Mouse (Mus musculus) C2C12 (cell line): ENCODE measurements around the gene 4930404N11Rik. TPM values are rescaled to one million over a fixed set of nuclear protein-coding genes. Genes with fewer than 3 reads are reported as not detected.

ENCODE experiments used
- H3K27me3 ChIP-seq: one replicate; pipeline ENCODE4 v1.6.1; 2011; ENCODE audit not compliant: control insufficient read depth, insufficient read depth, insufficient read length
- H3K36me3 ChIP-seq: one replicate; pipeline ENCODE4 v1.6.1; 2011; ENCODE audit not compliant: control insufficient read depth, insufficient read depth
- H3K4me3 ChIP-seq: one replicate; pipeline ENCODE4 v1.5.1; 2011; ENCODE audit warnings: mild to moderate bottlenecking, control low read depth; ENCODE audit not compliant: poor library complexity, insufficient read depth, severe bottlenecking
- H3K79me2 ChIP-seq: one replicate; pipeline ENCODE4 v1.6.1; 2011; ENCODE audit not compliant: control insufficient read depth, insufficient read depth
- H3K79me3 ChIP-seq: one replicate; pipeline ENCODE4 v1.6.1; 2011; ENCODE audit warnings: low read depth, control low read depth
- H3ac ChIP-seq: one replicate; pipeline ENCODE3; 2011; ENCODE audit warnings: low read depth; ENCODE audit not compliant: control insufficient read depth, insufficient read length
- CEBPB ChIP-seq: IDR thresholded peaks from one replicate; pipeline ENCODE4 v1.6.1; 2011; ENCODE audit warnings: low read depth, mild to moderate bottlenecking, control low read depth, moderate library complexity
- CTCF ChIP-seq: IDR thresholded peaks from one replicate; pipeline ENCODE4 v1.5.1; 2011; ENCODE audit not compliant: control insufficient read depth, insufficient read depth, insufficient read length
- FOSL1 ChIP-seq: IDR thresholded peaks from one replicate; pipeline ENCODE4 v1.8.0; 2011; ENCODE audit warnings: mild to moderate bottlenecking, low read length; ENCODE audit not compliant: poor library complexity, insufficient read depth, severe bottlenecking
- MAX ChIP-seq: IDR thresholded peaks from one replicate; pipeline ENCODE4 v1.6.1; 2011; ENCODE audit warnings: mild to moderate bottlenecking, control low read depth
- MYOD1 ChIP-seq: IDR thresholded peaks from one replicate; pipeline ENCODE4 v1.6.1; 2011; ENCODE audit warnings: low read depth; ENCODE audit not compliant: control insufficient read depth, insufficient read length
- MYOG ChIP-seq: IDR thresholded peaks from one replicate; pipeline ENCODE4 v1.6.1; 2011; ENCODE audit not compliant: control insufficient read depth, insufficient read length; ENCODE audit errors: extremely low read depth
- USF1 ChIP-seq: IDR thresholded peaks from one replicate; pipeline ENCODE4 v1.6.1; 2011; ENCODE audit warnings: low read depth, mild to moderate bottlenecking, control low read depth, moderate library complexity
- polyA plus RNA-seq: library from polyadenylated mRNA; unstranded; fragments of >200 nt; fragmentation: generic; extraction: Trizol; gene quantifications from one replicate; pipeline ENCODE4 v1.2.1, GENCODE M21; 2012; ENCODE audit warnings: missing spikeins

4930404N11Rik gene
- polyA plus RNA-seq, 1 experiment, result 0.51 TPM

GRCm38 (mm10) chr10:81407539-81408423 is 42.2 kb upstream of the 4930404N11Rik start:
- Histone ChIP-seq H3K79me2 (peaks cover 70% of the 10 kb centered on the region), H3K27me3 (no peaks in the 10 kb centered on the region), H3K4me3 (no peak overlapping the region), H3ac (peak overlapping the region; percentile 15), H3K36me3 (peaks cover 85% of the 10 kb centered on the region), H3K79me3 (peaks cover 25% of the 10 kb centered on the region)
- TF ChIP-seq FOSL1 (peak; percentile 39), MAX (peak; percentile 39), USF1 (peak; percentile 96), MYOG (no peak), CEBPB (no peak), MYOD1 (no peak)

- Histone ChIP-seq H3K36me3 (peaks cover 86% of the 10 kb centered on the region), H3K79me3 (peaks cover 25% of the 10 kb centered on the region), H3ac (peak overlapping the region; percentile 15), H3K4me3 (no peak overlapping the region), H3K79me2 (peaks cover 68% of the 10 kb centered on the region), H3K27me3 (no peaks in the 10 kb centered on the region)
- no peak for TF ChIP-seq USF1
- TF ChIP-seq FOSL1, result no peak
- TF ChIP-seq CTCF, result no peak
- TF ChIP-seq MYOD1, result no peak
These were observed 41.2 kb upstream of the 4930404N11Rik start for GRCm38 (mm10) chr10:81406504-81407440.

GRCm38 (mm10) chr10:81405588-81406201 is 40.1 kb upstream of the 4930404N11Rik start:
- Histone ChIP-seq H3K79me3 (peaks cover 21% of the 10 kb centered on the region), H3K36me3 (peaks cover 88% of the 10 kb centered on the region), H3ac (no peak overlapping the region), H3K79me2 (peaks cover 57% of the 10 kb centered on the region), H3K27me3 (no peaks in the 10 kb centered on the region), H3K4me3 (no peak overlapping the region)
- TF ChIP-seq USF1, result no peak
- TF ChIP-seq CEBPB, result no peak
- TF ChIP-seq MYOG, result no peak
- peak; percentile 67 for TF ChIP-seq CTCF
- TF ChIP-seq MYOD1, result no peak
- no peak for TF ChIP-seq FOSL1

- Histone ChIP-seq H3K27me3 (no peaks in the 10 kb centered on the region), H3K79me2 (peaks cover 48% of the 10 kb centered on the region), H3K79me3 (peaks cover 16% of the 10 kb centered on the region), H3K4me3 (no peak overlapping the region), H3K36me3 (peaks cover 88% of the 10 kb centered on the region), H3ac (no peak overlapping the region)
- no peak for TF ChIP-seq MAX
- no peak for TF ChIP-seq CEBPB
- no peak for TF ChIP-seq FOSL1
- TF ChIP-seq CTCF, result no peak
- TF ChIP-seq USF1, result no peak
- TF ChIP-seq MYOG, result no peak
- TF ChIP-seq MYOD1, result no peak
These were observed 39.1 kb upstream of the 4930404N11Rik start for GRCm38 (mm10) chr10:81404720-81405119.

- Histone ChIP-seq H3K27me3 (no peaks in the 10 kb centered on the region), H3K79me2 (peaks cover 43% of the 10 kb centered on the region), H3ac (no peak overlapping the region), H3K79me3 (peaks cover 20% of the 10 kb centered on the region), H3K4me3 (no peak overlapping the region), H3K36me3 (peaks cover 90% of the 10 kb centered on the region)
- TF ChIP-seq MYOG (no peak), CTCF (no peak), FOSL1 (no peak), CEBPB (no peak), USF1 (no peak), MYOD1 (no peak), MAX (no peak)
These were observed 38.5 kb upstream of the 4930404N11Rik start for GRCm38 (mm10) chr10:81404082-81404481.
